Mouse (Mus musculus): ENCODE data around the gene Pomt2.

- TF ChIP-seq CTCF (IDR thresholded peaks at IDR 0.05; ENCODE audit: borderline replicate concordance, insufficient read depth, low read depth, low read length) (no peak), POLR2A (IDR thresholded peaks at IDR 0.05; ENCODE audit: borderline replicate concordance, insufficient read depth, low read length) (no peak)
Measured at GRCm38 (mm10) chr12:87146966-87147365, 802 bp downstream of the Pomt2 start, which contains the start of gene Gstz1.

All from cerebellum, adult 2 months (tissue).